Comparison of ENCODE assay signal across 21 mouse cellular contexts in genomic region chr2:141327296-141327695, GRCm38 (mm10).
DNase-seq lines count a peak whose midpoint lies in the region; ATAC-seq lines count a peak whose summit lies in the region.
"Had no signal": no experiment of that assay in that cellular context is flagged by ENCODE, and none has a peak within 500 bp of the region (broad histone marks: within the 10 kb centered on the region; RNA-seq: fewer than 3 reads in every experiment).

No protein-coding gene starts in this region.

- peak; percentile 21 to 59 for DNase-seq in frontal cortex, adult 2 months (ENCODE audit: extremely low spot score in 1 of 2, low spot score in 1 of 2)
- DNase-seq in frontal cortex, postnatal 25 days (ENCODE audit: low spot score in 2 of 2), result no peak
- DNase-seq in left cerebral cortex, adult 18-20 months (ENCODE audit: low spot score in 2 of 2), result peak; percentile 2 to 36
- DNase-seq in left cerebral cortex, postnatal 14 days (ENCODE audit: low spot score in 2 of 2), result no peak
- peak; percentile 79 for DNase-seq in brain, adult 2 months (ENCODE audit: low read depth, low spot score)
- DNase-seq in left cerebral cortex, postnatal 25 days (ENCODE audit: low spot score in 2 of 2), result peak; percentile 9 to 76
- no peak for DNase-seq in urinary bladder, postnatal 10 days (ENCODE audit: low spot score)
- DNase-seq: adrenal gland, adult 2 months; adrenal gland, postnatal 14 days; B cell, adult 2 months; cerebellum, adult 11-12 months; cerebellum, adult 8-10 months; cerebellum, postnatal 10 days; cerebellum, postnatal 36 days; forebrain, postnatal 0 days; gastrocnemius, adult 2 months; gastrocnemius, postnatal 14 days; heart, adult 11 months had no signal

- no peak for ATAC-seq in erythroid progenitor cell, adult 5-6 weeks (replicated peaks; ENCODE audit: low FRiP score, poor library complexity, severe bottlenecking)
- ATAC-seq: forebrain, embryonic 14.5 days; forebrain, postnatal 0 days; Patski had no signal

- intact Hi-C loops in left cerebral cortex, postnatal 14 days (cut with DNase I), result no loop called here
- intact Hi-C loops in left cerebral cortex, postnatal 25 days (cut with DNase I), result no loop called here

Comparison
In these comparisons a context has a peak if more than half of its experiments do, and no peak if none do; other contexts are left out.
1. DNase-seq: peak in frontal cortex, adult 2 months (2 of 2), left cerebral cortex, adult 18-20 months (2 of 2), brain, adult 2 months (single experiment) and left cerebral cortex, postnatal 25 days (2 of 2); none in frontal cortex, postnatal 25 days (0 of 2), left cerebral cortex, postnatal 14 days (0 of 2) and urinary bladder, postnatal 10 days (single experiment).